Mouse (Mus musculus): ENCODE measurements around the gene Olfr714.
"Not testable (repeated sequence)": the region's sequence is repeated elsewhere in the genome, so short reads cannot be mapped to it uniquely, and the experiment has no call there.

Olfr714 gene

GRCm38 (mm10) chr7:107070681-107071080, at the start of gene Olfr714:
Gene Olfr714, plus strand, starts transcription at chr7:107070981.
- no peak for DNase-seq (ENCODE audit: extremely low spot score, low spot score)

- DNase-seq (ENCODE audit: extremely low spot score, low spot score): no peak
These were observed 39.9 kb upstream of the Olfr714 start, which contains the start of gene Olfr713 for GRCm38 (mm10) chr7:107030874-107031273. Gene Olfr713, plus strand, starts transcription at chr7:107031174.

GRCm38 (mm10) chr7:107039934-107040563, 30.7 kb upstream of the Olfr714 start:
- no peak for DNase-seq (ENCODE audit: extremely low spot score, low spot score)

- DNase-seq (ENCODE audit: extremely low spot score, low spot score): no peak
These were observed 27.6 kb upstream of the Olfr714 start for GRCm38 (mm10) chr7:107043136-107043535.

GRCm38 (mm10) chr7:107044407-107044806, 26.4 kb upstream of the Olfr714 start:
- DNase-seq (ENCODE audit: extremely low spot score, low spot score): no peak

- DNase-seq (ENCODE audit: extremely low spot score, low spot score): no peak
These were observed 24.9 kb upstream of the Olfr714 start for GRCm38 (mm10) chr7:107045833-107046232.

GRCm38 (mm10) chr7:107047578-107047977, 23.2 kb upstream of the Olfr714 start:
- DNase-seq (ENCODE audit: extremely low spot score, low spot score): no peak

GRCm38 (mm10) chr7:107092920-107093319, 22.1 kb downstream of the Olfr714 start, which contains the start of gene Olfr17:
Gene Olfr17, plus strand, starts transcription at chr7:107093220.
- DNase-seq (ENCODE audit: extremely low spot score, low spot score): no peak

GRCm38 (mm10) chr7:107110269-107110668, 39.5 kb downstream of the Olfr714 start, which contains the start of gene Olfr715b:
Gene Olfr715b, minus strand, starts transcription at chr7:107110369.
- not testable (repeated sequence) for DNase-seq (ENCODE audit: extremely low spot score, low spot score)
